ENCODE assay signal across 25 mouse cellular contexts in the genomic region with DNA sequence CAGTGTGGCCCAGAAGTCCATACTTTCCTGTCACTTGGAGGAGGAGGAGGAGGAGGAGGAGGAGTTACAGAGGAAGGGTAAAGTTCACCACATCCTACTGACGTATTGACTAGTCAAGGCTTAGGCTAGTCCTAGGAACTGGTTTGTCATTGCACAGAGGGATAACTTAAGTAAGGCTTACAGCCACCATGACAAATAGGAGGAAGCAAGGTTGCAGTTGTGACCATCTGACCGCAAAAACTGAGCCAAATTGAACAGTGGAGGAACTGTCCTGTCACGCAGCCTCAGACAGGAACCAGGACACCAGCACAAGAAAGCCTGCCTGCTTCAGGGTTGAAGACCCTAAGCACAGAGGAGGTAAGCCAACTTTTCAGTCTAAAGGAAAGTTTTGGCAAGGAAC. TPM values are rescaled to one million over a fixed set of nuclear protein-coding genes. Genes with fewer than 3 reads are reported as not detected.
DNase-seq lines count a peak whose midpoint lies in the region; ATAC-seq lines count a peak whose summit lies in the region.
"Had no signal": no experiment of that assay in that cellular context is flagged by ENCODE, and none has a peak within 500 bp of the region (broad histone marks: within the 10 kb centered on the region; RNA-seq: fewer than 3 reads in every experiment).

No protein-coding gene starts in this region.

- 61% methylated on average over 3 of the region's 3 CpGs for WGBS in heart, embryonic 10.5 days
- WGBS in hindbrain, embryonic 13.5 days = 87% methylated on average over 3 of the region's 3 CpGs
- 80% methylated on average over 3 of the region's 3 CpGs for WGBS in hindbrain, embryonic 11.5 days

- H3K4me3 ChIP-seq in heart, embryonic 10.5 days = no peak overlapping the region
- H3K4me3 ChIP-seq in hindbrain, embryonic 13.5 days = no peak overlapping the region
- no peak overlapping the region for H3K4me3 ChIP-seq in hindbrain, embryonic 11.5 days (ENCODE audit: low read depth, low read length)
- H3K4me3 ChIP-seq in brown adipose tissue, adult 24 weeks (ENCODE audit: insufficient read depth, low read depth, low read length) = no peak overlapping the region
- H3K4me3 ChIP-seq: erythroblast, embryonic 14.5 days; forebrain, embryonic 13.5 days; hindbrain, embryonic 12.5 days; limb, embryonic 13.5 days; lung, embryonic 15.5 days; midbrain, embryonic 12.5 days had no signal

- H3K9ac ChIP-seq in hindbrain, embryonic 13.5 days = no peak overlapping the region
- H3K9ac ChIP-seq in hindbrain, embryonic 11.5 days (ENCODE audit: low read depth, low read length) = no peak overlapping the region
- H3K9ac ChIP-seq: forebrain, embryonic 13.5 days; hindbrain, embryonic 12.5 days; limb, embryonic 13.5 days; lung, embryonic 15.5 days; midbrain, embryonic 12.5 days had no signal

- H3K27me3 ChIP-seq in heart, embryonic 10.5 days (ENCODE audit: insufficient read depth, poor library complexity, severe bottlenecking) = no peaks in the 10 kb centered on the region
- no peaks in the 10 kb centered on the region for H3K27me3 ChIP-seq in hindbrain, embryonic 13.5 days
- no peaks in the 10 kb centered on the region for H3K27me3 ChIP-seq in hindbrain, embryonic 11.5 days (ENCODE audit: control insufficient read depth, insufficient read depth, low read length)
- H3K27me3 ChIP-seq: forebrain, embryonic 13.5 days; hindbrain, embryonic 12.5 days; lung, embryonic 15.5 days; midbrain, embryonic 12.5 days; Patski had no signal

- no peaks in the 10 kb centered on the region for H3K9me3 ChIP-seq in heart, embryonic 10.5 days
- H3K9me3 ChIP-seq in hindbrain, embryonic 13.5 days = no peaks in the 10 kb centered on the region
- no peaks in the 10 kb centered on the region for H3K9me3 ChIP-seq in hindbrain, embryonic 11.5 days (ENCODE audit: control insufficient read depth, low read length)
- H3K9me3 ChIP-seq: forebrain, embryonic 13.5 days; hindbrain, embryonic 12.5 days; limb, embryonic 13.5 days; lung, embryonic 15.5 days; midbrain, embryonic 12.5 days had no signal

- peaks cover 91% of the 10 kb centered on the region for H3K4me1 ChIP-seq in heart, embryonic 10.5 days
- peaks cover 78% of the 10 kb centered on the region for H3K4me1 ChIP-seq in hindbrain, embryonic 13.5 days (replicated peaks)
- peaks cover 12% of the 10 kb centered on the region for H3K4me1 ChIP-seq in hindbrain, embryonic 11.5 days (replicated peaks; ENCODE audit: control insufficient read depth, insufficient read depth, low read length)
- H3K4me1 ChIP-seq in brown adipose tissue, adult 24 weeks (ENCODE audit: control insufficient read depth, insufficient read depth, insufficient read length, low read length) = peaks cover 31% of the 10 kb centered on the region

- intact Hi-C loops in heart, postnatal 14 days (cut with DNase I) = no loop called here

- no peak for DNase-seq in heart, embryonic 10.5 days (ENCODE audit: low spot score)
- DNase-seq in heart, postnatal 14 days = no peak
- DNase-seq in hindbrain, embryonic 11.5 days (ENCODE audit: low spot score) = no peak
- no peak for DNase-seq in B cell, adult 2 months
- DNase-seq: adrenal gland, postnatal 10 days; cerebellum, adult 11 months; cerebellum, adult 9-10 months; gastrocnemius, postnatal 10 days; heart, adult 11 months; kidney, adult 2 months; kidney, postnatal 4 days; right cerebral cortex, postnatal 25 days; thymus, adult 2 months; thymus, postnatal 36 days had no signal

- ATAC-seq in hindbrain, embryonic 13.5 days (ENCODE audit: low FRiP score) = no peak
- no peak for ATAC-seq in hindbrain, embryonic 11.5 days (ENCODE audit: low FRiP score)
- peak; percentile 49 to 64; a peak in 2 of 4 replicates for ATAC-seq in hematopoietic stem cell, adult 5-6 weeks (replicated peaks in 1 of 2; ENCODE audit: insufficient read depth in 1 of 2, low FRiP score in 2 of 2, low TSS enrichment in 1 of 2, low read depth in 1 of 2, poor library complexity in 2 of 2, severe bottlenecking in 2 of 2)
- ATAC-seq: forebrain, embryonic 13.5 days; Patski had no signal

- H3K27ac ChIP-seq in heart, embryonic 10.5 days = peak overlapping the region; percentile 90
- H3K27ac ChIP-seq in hindbrain, embryonic 13.5 days = 0 out of 2 replicates have a peak overlapping the region, but pooled peaks have one; percentile 4
- H3K27ac ChIP-seq in hindbrain, embryonic 11.5 days (ENCODE audit: low read depth, low read length) = no peak overlapping the region
- peak overlapping the region; percentile 51 for H3K27ac ChIP-seq in brown adipose tissue, adult 24 weeks (replicated peaks; ENCODE audit: low read depth, low read length)
- H3K27ac ChIP-seq: forebrain, embryonic 13.5 days; limb, embryonic 13.5 days; lung, embryonic 15.5 days; midbrain, embryonic 12.5 days had no signal

- no peak overlapping the region for H3K4me2 ChIP-seq in hindbrain, embryonic 13.5 days
- no peak overlapping the region for H3K4me2 ChIP-seq in hindbrain, embryonic 11.5 days (replicated peaks; ENCODE audit: low read depth, low read length)
- H3K4me2 ChIP-seq: forebrain, embryonic 13.5 days; hindbrain, embryonic 12.5 days; limb, embryonic 13.5 days; liver, embryonic 11.5 days; lung, embryonic 15.5 days; midbrain, embryonic 12.5 days had no signal

- H3K36me3 ChIP-seq in heart, embryonic 10.5 days = peaks cover 20% of the 10 kb centered on the region; the same call in 1 of the 2 replicates
- 0 out of 2 replicates have a peak, but pooled peaks cover 4% of the 10 kb centered on the region for H3K36me3 ChIP-seq in hindbrain, embryonic 13.5 days
- peaks cover 4% of the 10 kb centered on the region; the same call in 1 of the 2 replicates for H3K36me3 ChIP-seq in hindbrain, embryonic 11.5 days (ENCODE audit: control insufficient read depth, insufficient read depth, low read length)
- H3K36me3 ChIP-seq: lung, embryonic 15.5 days had no signal

RNA-seq across cellular contexts. Expression of a gene that starts 21.8 kb away (rescaled TPM):
- polyA plus RNA-seq in heart, embryonic 10.5 days (2016; fragmentation: Nextera tagmentation; extraction: Ambion mirVana) = 64.2 and 67.0 TPM in 2 replicates
- total RNA-seq in heart, postnatal 14 days (2021) = 10 to 100 TPM; 29.9 to 32.7 TPM
- polyA plus RNA-seq in hindbrain, embryonic 13.5 days (2015; fragmentation: Nextera tagmentation; extraction: Ambion mirVana) = 23.6 and 32.5 TPM in 2 replicates
- polyA plus RNA-seq in hindbrain, embryonic 11.5 days (2014; fragmentation: Nextera tagmentation; extraction: Ambion mirVana) = 61.0 and 71.4 TPM in 2 replicates
- 136 and 163 TPM in 2 replicates for polyA plus RNA-seq in brown adipose tissue, adult 24 weeks (2012; ENCODE audit: insufficient read depth, insufficient read length, missing spikeins)
- total RNA-seq in hematopoietic stem cell, adult 5-6 weeks (2017) = not detected in 2 replicates

Comparison
In these comparisons a context has a peak if more than half of its experiments do, and no peak if none do; other contexts are left out.
1. ATAC-seq: peak in hematopoietic stem cell, adult 5-6 weeks (2 of 2); none in hindbrain, embryonic 13.5 days (single experiment) and hindbrain, embryonic 11.5 days (single experiment).